27 mouse cellular contexts compared by ENCODE assay signal in genomic region chr17:66877582-66877981, GRCm38 (mm10).
DNase-seq lines count a peak whose midpoint lies in the region; ATAC-seq and TF ChIP-seq lines count a peak whose summit lies in the region.
"Had no signal": no experiment of that assay in that cellular context is flagged by ENCODE, and none has a peak within 500 bp of the region (broad histone marks: within the 10 kb centered on the region; RNA-seq: fewer than 3 reads in every experiment).

No protein-coding gene starts in this region.

- no peaks in the 10 kb centered on the region for H3K36me3 ChIP-seq in forebrain, embryonic 14.5 days (ENCODE audit: control insufficient read depth, insufficient read depth, low read length)
- H3K36me3 ChIP-seq in forebrain, embryonic 12.5 days (replicated peaks), result no peaks in the 10 kb centered on the region
- H3K36me3 ChIP-seq in lung, embryonic 16.5 days (ENCODE audit: control insufficient read depth, insufficient read depth, low read length), result no peaks in the 10 kb centered on the region
- H3K36me3 ChIP-seq: embryonic facial prominence, embryonic 15.5 days; heart, embryonic 12.5 days; limb, embryonic 15.5 days; neural tube, embryonic 15.5 days; stomach, embryonic 15.5 days had no signal

- no peak for TF ChIP-seq CTCF in left cerebral cortex, adult 2 months (IDR thresholded peaks at IDR 0.05)

- 66% methylated on average over 6 of the region's 6 CpGs for WGBS in forebrain, embryonic 14.5 days
- WGBS in forebrain, embryonic 12.5 days, result 78% methylated on average over 6 of the region's 6 CpGs
- WGBS in lung, embryonic 16.5 days, result 35% methylated on average over 6 of the region's 6 CpGs

- peak; percentile 45 for DNase-seq in forebrain, embryonic 14.5 days (ENCODE audit: low spot score)
- no peak for DNase-seq in lung, postnatal 14 days
- DNase-seq in kidney, adult 9 months, result peak; percentile 29
- peak; percentile 24 to 53 for DNase-seq in kidney, postnatal 4 days
- DNase-seq in left cerebral cortex, adult 2 months (ENCODE audit: extremely low spot score in 1 of 2, low spot score in 2 of 2), result no peak
- no peak for DNase-seq in left cerebral cortex, adult 9 months (ENCODE audit: low spot score in 2 of 2)
- DNase-seq: cerebellum, adult 11-12 months; cerebellum, postnatal 36 days; embryo, embryonic 11 days; gastrocnemius, postnatal 10 days; heart, adult 18-20 months; heart, postnatal 10 days; left cerebral cortex, postnatal 4 days; right cerebral cortex, adult 18-20 months; thymus, postnatal 25 days had no signal

- H3K27me3 ChIP-seq in forebrain, embryonic 14.5 days (replicated peaks; ENCODE audit: control insufficient read depth, insufficient read depth, low read length), result no peaks in the 10 kb centered on the region
- no peaks in the 10 kb centered on the region for H3K27me3 ChIP-seq in forebrain, embryonic 12.5 days
- H3K27me3 ChIP-seq in lung, embryonic 16.5 days (ENCODE audit: control insufficient read depth, insufficient read depth, low read depth, low read length), result no peaks in the 10 kb centered on the region
- H3K27me3 ChIP-seq: embryonic facial prominence, embryonic 15.5 days; heart, embryonic 12.5 days; limb, embryonic 15.5 days; neural tube, embryonic 15.5 days; stomach, embryonic 15.5 days had no signal

- no peaks in the 10 kb centered on the region for H3K9me3 ChIP-seq in forebrain, embryonic 14.5 days (replicated peaks; ENCODE audit: control insufficient read depth, low read length)
- no peaks in the 10 kb centered on the region for H3K9me3 ChIP-seq in forebrain, embryonic 12.5 days
- no peaks in the 10 kb centered on the region for H3K9me3 ChIP-seq in lung, embryonic 16.5 days (ENCODE audit: control insufficient read depth, low read length)
- H3K9me3 ChIP-seq: embryonic facial prominence, embryonic 15.5 days; heart, embryonic 12.5 days; limb, embryonic 15.5 days; neural tube, embryonic 15.5 days; stomach, embryonic 15.5 days had no signal

- no peak overlapping the region for H3K9ac ChIP-seq in forebrain, embryonic 14.5 days (ENCODE audit: low read length)
- no peak overlapping the region for H3K9ac ChIP-seq in forebrain, embryonic 12.5 days
- H3K9ac ChIP-seq in lung, embryonic 16.5 days (ENCODE audit: low read length), result no peak overlapping the region
- H3K9ac ChIP-seq: embryonic facial prominence, embryonic 15.5 days; heart, embryonic 12.5 days; limb, embryonic 15.5 days; liver, embryonic 14.5 days; neural tube, embryonic 15.5 days; stomach, embryonic 15.5 days had no signal

- ATAC-seq in forebrain, embryonic 14.5 days, result 0 out of 2 replicates have a peak, but pooled peaks have one; percentile 25
- no peak for ATAC-seq in forebrain, embryonic 12.5 days (ENCODE audit: low FRiP score)
- peak; percentile 31; the same call in 1 of the 2 replicates for ATAC-seq in lung, embryonic 16.5 days (ENCODE audit: low read depth)
- ATAC-seq: CD4-positive, CD25-positive, alpha-beta regulatory T cell, adult 4 months; forebrain, embryonic 16.5 days; intestine, postnatal 0 days had no signal

- no peaks in the 10 kb centered on the region; the same call in 1 of the 2 replicates for H3K4me1 ChIP-seq in forebrain, embryonic 14.5 days (ENCODE audit: control insufficient read depth, insufficient read depth, low read length)
- peaks cover 5% of the 10 kb centered on the region; the same call in 1 of the 2 replicates for H3K4me1 ChIP-seq in forebrain, embryonic 12.5 days
- H3K4me1 ChIP-seq in lung, embryonic 16.5 days (replicated peaks; ENCODE audit: control insufficient read depth, insufficient read depth, low read length), result no peaks in the 10 kb centered on the region
- H3K4me1 ChIP-seq: limb, embryonic 15.5 days had no signal

- no peak overlapping the region for H3K4me3 ChIP-seq in forebrain, embryonic 14.5 days (ENCODE audit: low read depth, low read length)
- H3K4me3 ChIP-seq in forebrain, embryonic 12.5 days (replicated peaks), result no peak overlapping the region
- H3K4me3 ChIP-seq in lung, embryonic 16.5 days (ENCODE audit: low read length), result no peak overlapping the region
- H3K4me3 ChIP-seq in left cerebral cortex, adult 2 months, result no peak overlapping the region
- H3K4me3 ChIP-seq: embryonic facial prominence, embryonic 15.5 days; heart, embryonic 12.5 days; limb, embryonic 15.5 days; neural tube, embryonic 15.5 days; stomach, embryonic 15.5 days had no signal

- H3K27ac ChIP-seq in forebrain, embryonic 14.5 days (ENCODE audit: low read depth, low read length), result no peak overlapping the region
- H3K27ac ChIP-seq in forebrain, embryonic 12.5 days, result no peak overlapping the region
- no peak overlapping the region for H3K27ac ChIP-seq in lung, embryonic 16.5 days (ENCODE audit: low read length)
- H3K27ac ChIP-seq in left cerebral cortex, adult 2 months, result no peak overlapping the region
- H3K27ac ChIP-seq: embryonic facial prominence, embryonic 15.5 days; limb, embryonic 15.5 days; liver, embryonic 14.5 days; neural tube, embryonic 15.5 days; stomach, embryonic 15.5 days had no signal

- H3K4me2 ChIP-seq in forebrain, embryonic 14.5 days (ENCODE audit: low read length), result no peak overlapping the region
- no peak overlapping the region for H3K4me2 ChIP-seq in forebrain, embryonic 12.5 days
- no peak overlapping the region for H3K4me2 ChIP-seq in lung, embryonic 16.5 days (ENCODE audit: low read depth, low read length)
- H3K4me2 ChIP-seq: embryonic facial prominence, embryonic 15.5 days; heart, embryonic 12.5 days; limb, embryonic 15.5 days; midbrain, embryonic 11.5 days; neural tube, embryonic 15.5 days; stomach, embryonic 15.5 days had no signal

- intact Hi-C loops in left cerebral cortex, adult 2 months (cut with DNase I), result no loop called here

Comparison
In these comparisons a context has a peak if more than half of its experiments do, and no peak if none do; other contexts are left out.
1. DNase-seq: peak in forebrain, embryonic 14.5 days (single experiment), kidney, adult 9 months (single experiment) and kidney, postnatal 4 days (2 of 2); none in lung, postnatal 14 days (single experiment), left cerebral cortex, adult 2 months (0 of 2) and left cerebral cortex, adult 9 months (0 of 2).